Mouse (Mus musculus): Measurements from ENCODE around the gene Larp7.

- TF ChIP-seq POLR2A (IDR thresholded peaks at IDR 0.05; ENCODE audit: low read depth, low read length) = no peak
- no peak for TF ChIP-seq CTCF (conservative IDR thresholded peaks at IDR 0.05; ENCODE audit: insufficient read depth, insufficient read length, low read depth, low read length)
Measured at GRCm38 (mm10) chr3:127552973-127553719, at the start of gene Larp7, which contains the start of gene Zgrf1.
